Comparison of ENCODE assay signal across 8 mouse cellular contexts in genomic region chr10:12813211-12813811, GRCm38 (mm10). TPM values are rescaled to one million over a fixed set of nuclear protein-coding genes. Genes with fewer than 3 reads are reported as not detected.
DNase-seq lines count a peak whose midpoint lies in the region; ATAC-seq lines count a peak whose summit lies in the region.

No protein-coding gene starts in this region.

- H3K4me3 ChIP-seq in megakaryocyte, embryonic 14.5 days (replicated peaks) = peak overlapping the region; percentile 90

- H3K36me3 ChIP-seq in megakaryocyte, embryonic 14.5 days (replicated peaks; ENCODE audit: low read length) = peaks cover 8% of the 10 kb centered on the region

- ATAC-seq in erythroblast, adult 5-6 weeks (replicated peaks; ENCODE audit: low FRiP score, poor library complexity, severe bottlenecking) = peak; percentile 85

- no peaks in the 10 kb centered on the region for H3K27me3 ChIP-seq in megakaryocyte, embryonic 14.5 days (replicated peaks)

- no peaks in the 10 kb centered on the region for H3K9me3 ChIP-seq in megakaryocyte, embryonic 14.5 days

- intact Hi-C loops in gastrocnemius, postnatal 36 days (cut with DNase I) = no loop called here

- peak; percentile 19 to 28 for DNase-seq in adrenal gland, postnatal 36 days
- DNase-seq in adrenal gland, postnatal 25 days = no peak
- DNase-seq in kidney, adult 11 months = peak; percentile 40
- DNase-seq in adipocyte (ENCODE audit: low spot score) = no peak
- no peak for DNase-seq in layer of hippocampus, postnatal 25 days (ENCODE audit: extremely low spot score in 1 of 2, low spot score in 1 of 2)
- no peak for DNase-seq in gastrocnemius, postnatal 36 days

- H3K4me1 ChIP-seq in megakaryocyte, embryonic 14.5 days = peaks cover 94% of the 10 kb centered on the region

RNA-seq across cellular contexts. Expression of gene Utrn, which starts 55.9 kb away (rescaled TPM):
- total RNA-seq in adrenal gland, postnatal 36 days (2021) = 100 to 1,000 TPM in 1 of 2 experiments, 10 to 100 TPM in 1; 98.5 to 102 TPM
- total RNA-seq in adrenal gland, postnatal 25 days (2021) = 91.5 and 114 TPM in 2 replicates
- total RNA-seq in erythroblast, adult 5-6 weeks (2015; ENCODE audit: low replicate concordance) = 25.5 and 40.7 TPM in 2 replicates
- 46.3 and 46.7 TPM in 2 replicates for total RNA-seq in erythroblast, adult 5-6 weeks (2017; ENCODE audit: low replicate concordance)
- 0.64 and 6.1 TPM in 2 replicates for polyA plus RNA-seq in megakaryocyte, embryonic 14.5 days (2012; ENCODE audit: insufficient read depth, low replicate concordance)
- total RNA-seq in layer of hippocampus, postnatal 25 days (2021) = 10 to 100 TPM; 38.3 to 42.6 TPM
- 10 to 100 TPM; 21.8 to 21.9 TPM for total RNA-seq in gastrocnemius, postnatal 36 days (2021)

Comparison
In these comparisons a context has a peak if more than half of its experiments do, and no peak if none do; other contexts are left out.
1. DNase-seq: peak in adrenal gland, postnatal 36 days (2 of 2) and kidney, adult 11 months (single experiment); none in adrenal gland, postnatal 25 days (single experiment), adipocyte (single experiment), layer of hippocampus, postnatal 25 days (0 of 2) and gastrocnemius, postnatal 36 days (0 of 2).